Mouse (Mus musculus) myocyte (in vitro differentiated cells): ENCODE data around the gene Cpne5.

Source experiments
- POLR2A ChIP-seq: IDR thresholded peaks from one replicate; pipeline ENCODE4 v1.6.1; 2011; ENCODE audit warnings: low read depth, mild to moderate bottlenecking, control low read depth, moderate library complexity; ENCODE audit not compliant: insufficient read length
- TCF12 ChIP-seq: IDR thresholded peaks from one replicate; pipeline ENCODE4 v1.6.1; 2011; ENCODE audit warnings: mild to moderate bottlenecking, control low read depth; ENCODE audit not compliant: poor library complexity, insufficient read depth, severe bottlenecking

- no peak for TF ChIP-seq POLR2A
- TF ChIP-seq TCF12 = no peak
Measured at GRCm38 (mm10) chr17:29168996-29169601, 68.9 kb downstream of the Cpne5 start.
